Mouse (Mus musculus) adrenal gland, postnatal 36 days (tissue): ENCODE measurements around the gene 1700015G11Rik. TPM values are rescaled to one million over a fixed set of nuclear protein-coding genes. Genes with fewer than 3 reads are reported as not detected.
A peak's percentile ranks its signal among the peaks of the same experiment; 100 is the strongest.

Source experiments
- DNase-seq, 2 experiments: peaks; one replicate each; pipeline ENCODE4 v3.0.0; 2021; ENCODE audit warnings: mixed read lengths in 1 of 2
- long read RNA-seq, 2 experiments: library from polyadenylated mRNA; stranded (forward); transcript quantifications; one replicate each; pipeline ENCODE4 v2.0.0; 2021; ENCODE audit warnings: borderline sequencing depth in 2 of 2
- total RNA-seq, 2 experiments: library from RNA; stranded (reverse); gene quantifications; 2 replicates each; pipeline ENCODE4 v1.2.3; 2021

1700015G11Rik gene
- not detected for total RNA-seq
- long read RNA-seq, experiment 1 = 0 reads
- long read RNA-seq, experiment 2 = 0 reads

- DNase-seq = no peak
Measured at GRCm38 (mm10) chr7:52015628-52016027, at the start of gene 1700015G11Rik. 1700015G11Rik (minus strand) TSS chr7:52015728.

- no peak for DNase-seq
Measured at GRCm38 (mm10) chr7:52056954-52057353, 41.4 kb upstream of the 1700015G11Rik start.

GRCm38 (mm10) chr7:52056274-52056673, 40.7 kb upstream of the 1700015G11Rik start:
- no peak for DNase-seq

GRCm38 (mm10) chr7:52055831-52056230, 40.3 kb upstream of the 1700015G11Rik start:
- no peak for DNase-seq

GRCm38 (mm10) chr7:52037600-52038582, 22.4 kb upstream of the 1700015G11Rik start:
- peak; percentile 13 to 41 for DNase-seq

- no peak for DNase-seq
Measured at GRCm38 (mm10) chr7:52024050-52024626, 8.6 kb upstream of the 1700015G11Rik start.

GRCm38 (mm10) chr7:52022039-52022438, 6.5 kb upstream of the 1700015G11Rik start:
- DNase-seq = no peak

- DNase-seq = no peak
Measured at GRCm38 (mm10) chr7:52015180-52015579, 348 bp downstream of the 1700015G11Rik start.

- no peak for DNase-seq
Measured at GRCm38 (mm10) chr7:52013457-52013856, 2.1 kb downstream of the 1700015G11Rik start.

GRCm38 (mm10) chr7:52007138-52007537, 8.4 kb downstream of the 1700015G11Rik start:
- no peak for DNase-seq

- DNase-seq = no peak
Measured at GRCm38 (mm10) chr7:52006296-52006630, 9.3 kb downstream of the 1700015G11Rik start.

- DNase-seq = peak; percentile 90 to 93
Measured at GRCm38 (mm10) chr7:52005511-52006295, 9.8 kb downstream of the 1700015G11Rik start, which contains the start of gene Svip. Svip (minus strand) TSS chr7:52006018.

- no peak for DNase-seq
Measured at GRCm38 (mm10) chr7:51991020-51991419, 24.5 kb downstream of the 1700015G11Rik start.

- DNase-seq = no peak
Measured at GRCm38 (mm10) chr7:51986909-51987308, 28.6 kb downstream of the 1700015G11Rik start.

GRCm38 (mm10) chr7:51985763-51986162, 29.8 kb downstream of the 1700015G11Rik start:
- no peak for DNase-seq

GRCm38 (mm10) chr7:51982303-51982702, 33.2 kb downstream of the 1700015G11Rik start:
- DNase-seq = no peak

GRCm38 (mm10) chr7:51979271-51979670, 36.3 kb downstream of the 1700015G11Rik start:
- DNase-seq = peak; percentile 44 to 58

GRCm38 (mm10) chr7:51975181-51975580, 40.3 kb downstream of the 1700015G11Rik start:
- peak; percentile 34 to 44 for DNase-seq

- peak; percentile 17 to 36 for DNase-seq
Measured at GRCm38 (mm10) chr7:51973526-51973925, 42.0 kb downstream of the 1700015G11Rik start.

GRCm38 (mm10) chr7:51973091-51973490, 42.4 kb downstream of the 1700015G11Rik start:
- peak in 1 of 2 experiments; percentile 16 for DNase-seq

GRCm38 (mm10) chr7:51972252-51972855, 43.2 kb downstream of the 1700015G11Rik start:
- DNase-seq = peak; percentile 47 to 74

GRCm38 (mm10) chr7:51969379-51969778, 46.1 kb downstream of the 1700015G11Rik start:
- DNase-seq = no peak
